Mouse (Mus musculus): ENCODE measurements around the gene Frat2. TPM values are rescaled to one million over a fixed set of nuclear protein-coding genes. Genes with fewer than 3 reads are reported as not detected.

The Frat2 gene
- polyA plus RNA-seq, 1 experiment from 2014 or later, result 1.2 TPM

DNA sequence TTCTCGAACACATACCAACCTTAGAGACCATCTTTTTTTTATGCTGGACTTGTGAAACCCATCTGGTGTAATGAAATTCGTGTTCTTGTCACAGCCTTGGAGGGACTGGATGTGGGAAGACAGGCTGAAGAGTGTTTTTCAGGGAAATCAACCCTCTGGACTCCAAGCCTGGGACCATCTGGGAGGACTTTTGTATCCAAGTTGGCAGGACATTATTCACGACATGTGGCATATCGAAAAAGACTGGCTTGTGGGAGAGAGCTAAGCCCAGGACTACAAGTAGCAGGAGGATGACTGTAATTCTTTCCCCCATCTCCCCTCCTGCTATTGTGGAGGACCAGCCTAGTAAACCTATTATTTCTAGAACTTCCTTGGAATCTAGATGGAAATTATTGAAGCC, 5.7 kb downstream of the Frat2 start:
- H3K9me3 ChIP-seq (ENCODE audit: control insufficient read depth, low read length), result no peaks in the 10 kb centered on the region
- peaks cover 18 to 24% of the 10 kb centered on the region in 2 experiments for H3K4me1 ChIP-seq (ENCODE audit: control insufficient read depth in 2 of 2, insufficient read depth in 2 of 2, low read length in 2 of 2)
- no peak overlapping the region for H3K27ac ChIP-seq (replicated peaks in 1 of 2; ENCODE audit: control insufficient read depth in 1 of 2, insufficient read depth in 1 of 2, low read depth in 2 of 2, low read length in 2 of 2)
- H3K36me3 ChIP-seq (ENCODE audit: control insufficient read depth, insufficient read depth, low read length), result no peaks in the 10 kb centered on the region
- 82% methylated on average over 4 of the region's 4 CpGs for WGBS
- H3K4me3 ChIP-seq (ENCODE audit: control insufficient read depth in 1 of 2, insufficient read depth in 1 of 2, low read depth in 1 of 2, low read length in 2 of 2), result no peak overlapping the region
- no peak for ATAC-seq (ENCODE audit: insufficient number of reproducible peaks, insufficient read depth, low FRiP score, low read depth)
- H3K4me2 ChIP-seq (ENCODE audit: low read length), result no peak overlapping the region
- no peak overlapping the region for H3K9ac ChIP-seq (ENCODE audit: low read length)
- H3K27me3 ChIP-seq (ENCODE audit: control insufficient read depth, insufficient read depth, low read length), result no peaks in the 10 kb centered on the region; the same call in 1 of the 2 replicates

DNA sequence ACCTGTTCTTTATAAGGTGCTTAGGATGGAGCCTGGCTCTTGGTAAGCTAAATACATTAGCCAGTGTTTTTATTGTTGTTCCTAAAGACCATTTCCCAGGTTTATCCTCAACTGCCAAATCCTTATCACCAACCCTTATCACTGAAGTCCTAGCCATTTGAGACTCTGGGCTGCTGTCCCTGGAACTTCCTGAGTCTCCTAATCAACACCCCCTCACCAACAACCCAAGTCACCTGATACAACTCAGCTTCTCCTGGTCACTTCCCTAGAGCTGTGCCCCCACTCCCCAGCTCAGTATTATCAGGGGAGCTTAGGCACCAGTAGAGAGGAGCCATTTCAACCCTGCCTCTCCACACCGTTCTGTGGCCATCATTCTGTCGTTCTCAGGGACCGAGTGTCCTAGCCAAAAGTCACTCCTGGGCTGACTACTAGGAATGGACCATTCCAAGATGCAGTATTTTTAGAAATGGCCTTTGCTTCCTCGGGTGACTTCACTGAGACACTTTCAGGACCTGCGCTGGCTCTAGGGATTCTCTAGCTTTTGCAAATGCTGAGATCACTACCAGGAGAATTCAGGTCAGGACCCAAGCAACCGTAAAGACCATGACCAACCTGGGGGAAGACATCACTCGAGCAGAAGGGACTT, 6.7 kb downstream of the Frat2 start:
- Histone ChIP-seq H3K9me3 (ENCODE audit: control insufficient read depth, low read length) (no peaks in the 10 kb centered on the region), H3K4me1 (ENCODE audit: control insufficient read depth in 2 of 2, insufficient read depth in 2 of 2, low read length in 2 of 2) (peaks cover 16 to 23% of the 10 kb centered on the region in 2 experiments), H3K27me3 (ENCODE audit: control insufficient read depth, insufficient read depth, low read length) (no peaks in the 10 kb centered on the region; the same call in 1 of the 2 replicates), H3K9ac (ENCODE audit: low read length) (no peak overlapping the region), H3K4me3 (ENCODE audit: control insufficient read depth in 1 of 2, insufficient read depth in 1 of 2, low read depth in 1 of 2, low read length in 2 of 2) (no peak overlapping the region), H3K4me2 (ENCODE audit: low read length) (no peak overlapping the region), H3K36me3 (ENCODE audit: control insufficient read depth, insufficient read depth, low read length) (no peaks in the 10 kb centered on the region), H3K27ac (replicated peaks in 1 of 2; ENCODE audit: control insufficient read depth in 1 of 2, insufficient read depth in 1 of 2, low read depth in 2 of 2, low read length in 2 of 2) (no peak overlapping the region)
- 18% methylated on average over 7 of the region's 7 CpGs for WGBS
- no peak for ATAC-seq (ENCODE audit: insufficient number of reproducible peaks, insufficient read depth, low FRiP score, low read depth)

DNA sequence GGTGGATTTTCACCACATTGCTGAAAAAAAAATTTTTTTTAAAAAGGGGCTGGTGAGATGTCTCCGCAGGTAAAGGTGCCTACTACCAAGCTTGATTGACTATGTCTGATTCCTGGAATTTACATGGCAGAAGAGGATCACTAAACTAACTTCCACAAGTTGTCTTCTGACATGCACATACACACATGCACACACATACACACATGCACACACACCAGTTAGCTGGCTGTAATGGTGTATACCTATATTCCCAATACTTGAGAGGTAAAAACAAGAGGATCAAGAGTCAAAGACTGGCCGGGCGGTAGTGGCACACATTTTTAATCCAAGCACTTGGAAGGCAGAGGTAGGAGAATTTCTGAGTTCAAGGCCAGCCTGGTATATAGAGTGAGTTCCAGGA, 8.2 kb downstream of the Frat2 start:
- Histone ChIP-seq H3K27ac (replicated peaks in 1 of 2; ENCODE audit: control insufficient read depth in 1 of 2, insufficient read depth in 1 of 2, low read depth in 2 of 2, low read length in 2 of 2) (no peak overlapping the region), H3K4me1 (ENCODE audit: control insufficient read depth in 2 of 2, insufficient read depth in 2 of 2, low read length in 2 of 2) (peaks cover 16 to 22% of the 10 kb centered on the region in 2 experiments), H3K9me3 (ENCODE audit: control insufficient read depth, low read length) (no peaks in the 10 kb centered on the region), H3K36me3 (ENCODE audit: control insufficient read depth, insufficient read depth, low read length) (no peaks in the 10 kb centered on the region), H3K4me2 (ENCODE audit: low read length) (no peak overlapping the region), H3K27me3 (ENCODE audit: control insufficient read depth, insufficient read depth, low read length) (no peaks in the 10 kb centered on the region), H3K4me3 (ENCODE audit: control insufficient read depth in 1 of 2, insufficient read depth in 1 of 2, low read depth in 1 of 2, low read length in 2 of 2) (no peak overlapping the region), H3K9ac (ENCODE audit: low read length) (no peak overlapping the region)
- 95% methylated on average over 3 of the region's 3 CpGs for WGBS
- no peak for ATAC-seq (ENCODE audit: insufficient number of reproducible peaks, insufficient read depth, low FRiP score, low read depth)

DNA sequence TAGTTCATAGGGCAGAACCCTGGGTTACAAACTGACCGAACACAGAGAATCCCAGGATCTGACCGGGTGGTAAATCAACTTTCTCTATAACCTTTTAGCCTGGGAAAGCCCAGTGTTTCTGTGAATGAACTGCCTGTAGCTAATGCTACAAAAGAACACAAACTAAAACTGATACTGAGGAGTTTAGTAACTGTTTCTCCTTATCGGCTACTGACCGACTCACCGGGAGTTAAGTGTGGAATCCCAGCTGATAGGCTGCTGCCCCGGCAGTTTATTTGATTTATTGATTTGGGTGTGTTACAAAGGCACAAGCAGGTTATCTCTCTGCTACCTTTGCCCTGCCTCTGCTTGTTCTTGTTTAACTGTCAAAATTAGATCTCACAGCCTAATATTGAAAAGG, 9.1 kb downstream of the Frat2 start:
- Histone ChIP-seq H3K27ac (replicated peaks in 1 of 2; ENCODE audit: control insufficient read depth in 1 of 2, insufficient read depth in 1 of 2, low read depth in 2 of 2, low read length in 2 of 2) (no peak overlapping the region), H3K4me3 (ENCODE audit: control insufficient read depth in 1 of 2, insufficient read depth in 1 of 2, low read depth in 1 of 2, low read length in 2 of 2) (no peak overlapping the region), H3K27me3 (ENCODE audit: control insufficient read depth, insufficient read depth, low read length) (no peaks in the 10 kb centered on the region), H3K4me2 (ENCODE audit: low read length) (no peak overlapping the region), H3K9me3 (ENCODE audit: control insufficient read depth, low read length) (no peaks in the 10 kb centered on the region), H3K36me3 (ENCODE audit: control insufficient read depth, insufficient read depth, low read length) (no peaks in the 10 kb centered on the region), H3K9ac (ENCODE audit: low read length) (no peak overlapping the region), H3K4me1 (ENCODE audit: control insufficient read depth in 2 of 2, insufficient read depth in 2 of 2, low read length in 2 of 2) (peaks cover 16 to 22% of the 10 kb centered on the region in 2 experiments)
- ATAC-seq (ENCODE audit: insufficient number of reproducible peaks, insufficient read depth, low FRiP score, low read depth), result no peak
- 42% methylated on average over 6 of the region's 6 CpGs for WGBS

DNA sequence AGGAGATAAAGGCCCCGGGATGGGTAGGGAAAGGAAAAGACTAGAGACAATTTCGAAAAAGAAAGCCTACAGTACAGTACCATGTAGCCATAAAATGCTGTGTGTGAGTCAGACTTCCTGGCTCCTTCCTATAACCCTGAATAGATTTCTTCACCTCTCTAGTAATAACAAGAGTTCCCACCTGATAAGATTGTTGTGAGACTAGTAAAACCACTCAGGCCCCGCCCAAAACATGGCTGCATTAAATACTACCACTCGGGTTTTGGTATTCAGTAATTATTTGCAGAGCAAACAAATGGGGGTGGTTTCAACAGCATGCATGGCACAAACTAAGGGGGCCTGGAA, 10.0 kb downstream of the Frat2 start:
- H3K36me3 ChIP-seq (ENCODE audit: control insufficient read depth, insufficient read depth, low read length), result no peaks in the 10 kb centered on the region
- H3K9me3 ChIP-seq (ENCODE audit: control insufficient read depth, low read length), result no peaks in the 10 kb centered on the region
- peaks cover 2% of the 10 kb centered on the region; the same call in 1 of the 2 replicates for H3K27me3 ChIP-seq (ENCODE audit: control insufficient read depth, insufficient read depth, low read length)
- H3K9ac ChIP-seq (ENCODE audit: low read length), result no peak overlapping the region
- no peak overlapping the region for H3K4me3 ChIP-seq (ENCODE audit: control insufficient read depth in 1 of 2, insufficient read depth in 1 of 2, low read depth in 1 of 2, low read length in 2 of 2)
- H3K27ac ChIP-seq (replicated peaks in 1 of 2; ENCODE audit: control insufficient read depth in 1 of 2, insufficient read depth in 1 of 2, low read depth in 2 of 2, low read length in 2 of 2), result no peak overlapping the region
- H3K4me1 ChIP-seq (ENCODE audit: control insufficient read depth in 2 of 2, insufficient read depth in 2 of 2, low read length in 2 of 2), result peaks cover 16 to 22% of the 10 kb centered on the region in 2 experiments
- 22% methylated on average over 4 of the region's 4 CpGs for WGBS
- ATAC-seq (ENCODE audit: insufficient number of reproducible peaks, insufficient read depth, low FRiP score, low read depth), result no peak
- peak overlapping the region; percentile 23; the same call in 1 of the 2 replicates for H3K4me2 ChIP-seq (ENCODE audit: low read length)

DNA sequence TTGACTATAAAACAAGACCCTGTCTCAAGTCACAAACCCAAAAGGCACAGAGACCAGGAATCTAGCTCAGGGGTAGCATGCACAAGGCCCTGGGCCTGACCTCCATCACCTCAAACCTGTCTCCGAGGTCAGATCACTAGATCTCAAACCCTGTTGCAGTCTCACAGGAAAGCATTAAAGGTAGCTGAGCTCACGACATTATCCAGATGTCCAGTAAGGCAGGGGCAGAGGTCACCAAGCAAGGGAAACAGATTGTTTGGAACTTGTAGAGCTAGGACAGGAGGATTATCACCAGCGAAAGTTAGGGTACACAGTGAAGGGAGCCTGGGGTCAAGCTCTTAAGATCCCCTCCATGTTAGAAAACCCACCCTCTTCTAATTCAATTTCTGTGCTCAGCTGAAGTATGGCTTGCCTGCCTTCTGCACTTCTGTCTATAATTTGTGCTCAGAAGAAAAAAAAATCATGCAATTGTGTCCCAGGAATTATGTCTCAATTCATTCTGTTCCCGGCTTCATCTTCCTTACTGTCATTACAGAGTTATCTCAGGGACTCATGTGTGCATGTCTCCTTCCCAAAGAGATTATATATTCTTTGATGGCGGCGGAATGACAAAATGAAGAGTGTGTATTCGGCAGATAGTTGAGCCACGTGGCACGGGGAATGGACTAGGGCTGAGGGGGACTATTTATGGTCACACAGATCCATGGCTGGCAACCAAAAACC, 10.6 kb downstream of the Frat2 start:
- Histone ChIP-seq H3K4me1 (ENCODE audit: control insufficient read depth in 2 of 2, insufficient read depth in 2 of 2, low read length in 2 of 2) (peaks cover 16 to 22% of the 10 kb centered on the region in 2 experiments), H3K4me3 (ENCODE audit: control insufficient read depth in 1 of 2, insufficient read depth in 1 of 2, low read depth in 1 of 2, low read length in 2 of 2) (no peak overlapping the region), H3K27ac (replicated peaks in 1 of 2; ENCODE audit: control insufficient read depth in 1 of 2, insufficient read depth in 1 of 2, low read depth in 2 of 2, low read length in 2 of 2) (no peak overlapping the region), H3K27me3 (ENCODE audit: control insufficient read depth, insufficient read depth, low read length) (peaks cover 6% of the 10 kb centered on the region; the same call in 1 of the 2 replicates), H3K9me3 (ENCODE audit: control insufficient read depth, low read length) (no peaks in the 10 kb centered on the region), H3K4me2 (ENCODE audit: low read length) (peak overlapping the region; percentile 23; the same call in 1 of the 2 replicates), H3K9ac (ENCODE audit: low read length) (no peak overlapping the region), H3K36me3 (ENCODE audit: control insufficient read depth, insufficient read depth, low read length) (no peaks in the 10 kb centered on the region)
- WGBS, result 24% methylated on average over 9 of the region's 9 CpGs
- no peak for ATAC-seq (ENCODE audit: insufficient number of reproducible peaks, insufficient read depth, low FRiP score, low read depth)

DNA sequence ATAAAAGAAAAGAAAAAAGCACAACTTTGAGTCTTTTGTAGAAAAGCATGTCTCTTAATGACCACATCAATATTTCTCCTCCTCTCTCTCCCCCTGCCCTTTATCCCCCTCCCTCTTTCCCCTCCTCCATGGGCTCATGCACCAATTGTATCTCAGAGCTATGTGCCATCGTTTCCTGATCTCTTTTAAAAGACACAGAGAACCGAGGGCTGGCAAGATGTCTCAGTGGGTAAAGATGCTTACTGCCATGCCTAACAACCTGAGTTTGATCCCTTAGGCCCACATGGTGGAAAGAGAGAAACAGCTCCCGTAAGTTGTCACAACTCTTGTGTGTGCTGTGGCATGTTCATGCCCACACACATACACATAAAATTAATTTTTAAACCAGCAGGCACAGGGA, 11.2 kb downstream of the Frat2 start:
- peaks cover 12% of the 10 kb centered on the region; the same call in 1 of the 2 replicates for H3K27me3 ChIP-seq (ENCODE audit: control insufficient read depth, insufficient read depth, low read length)
- no peak for ATAC-seq (ENCODE audit: insufficient number of reproducible peaks, insufficient read depth, low FRiP score, low read depth)
- WGBS, result 45% methylated on average over 3 of the region's 3 CpGs
- H3K4me1 ChIP-seq (ENCODE audit: control insufficient read depth in 2 of 2, insufficient read depth in 2 of 2, low read length in 2 of 2), result peaks cover 16 to 25% of the 10 kb centered on the region in 2 experiments
- H3K27ac ChIP-seq (replicated peaks in 1 of 2; ENCODE audit: control insufficient read depth in 1 of 2, insufficient read depth in 1 of 2, low read depth in 2 of 2, low read length in 2 of 2), result no peak overlapping the region
- H3K36me3 ChIP-seq (ENCODE audit: control insufficient read depth, insufficient read depth, low read length), result no peaks in the 10 kb centered on the region
- no peak overlapping the region for H3K9ac ChIP-seq (ENCODE audit: low read length)
- no peak overlapping the region for H3K4me3 ChIP-seq (ENCODE audit: control insufficient read depth in 1 of 2, insufficient read depth in 1 of 2, low read depth in 1 of 2, low read length in 2 of 2)
- no peaks in the 10 kb centered on the region for H3K9me3 ChIP-seq (ENCODE audit: control insufficient read depth, low read length)
- no peak overlapping the region for H3K4me2 ChIP-seq (ENCODE audit: low read length)
